Mouse (Mus musculus): ENCODE results near the gene Acadl.

DNA sequence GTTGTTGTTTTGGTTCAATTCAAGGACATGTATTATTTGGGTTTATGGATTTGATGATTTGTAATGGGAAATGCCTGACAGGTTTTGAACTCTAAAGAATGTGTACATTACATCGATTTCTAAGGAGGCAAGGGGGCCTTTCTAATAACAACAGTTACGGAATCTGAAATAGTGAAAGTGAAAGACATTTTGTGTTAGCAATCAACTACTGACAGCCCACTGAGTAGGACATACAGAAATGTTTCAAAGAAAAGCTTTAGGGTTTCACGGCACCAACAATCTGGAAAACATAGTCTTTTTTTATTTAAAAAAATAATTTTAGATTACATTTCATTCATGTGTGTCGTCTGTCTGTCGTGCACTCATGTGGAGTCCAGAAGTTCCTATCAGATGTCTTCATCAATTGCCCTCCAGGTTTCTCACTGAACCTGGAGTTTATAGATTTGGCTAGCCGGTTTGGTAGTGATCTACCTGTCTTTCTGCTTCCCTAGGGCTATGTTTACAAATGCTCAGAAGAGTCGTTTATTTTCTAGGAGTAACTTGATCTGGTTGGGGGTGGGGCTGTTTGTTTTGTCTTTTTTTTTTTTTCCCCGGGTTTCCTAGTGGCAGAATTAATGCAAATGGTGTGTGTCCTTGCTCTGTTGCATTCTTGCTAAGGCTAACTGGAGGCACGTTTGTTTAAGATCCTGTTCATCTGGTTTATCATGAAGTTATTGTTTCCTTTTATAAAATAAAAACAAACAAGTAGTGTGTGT lies 841 bp upstream of the Acadl start:
- no peak for TF ChIP-seq USF1 (IDR thresholded peaks at IDR 0.05; ENCODE audit: low read depth)
- TF ChIP-seq POLR2A (IDR thresholded peaks at IDR 0.05; ENCODE audit: insufficient read length, low read depth): no peak
- TF ChIP-seq TCF12 (IDR thresholded peaks at IDR 0.05; ENCODE audit: insufficient read depth, poor library complexity, severe bottlenecking): no peak
- no peak for TF ChIP-seq POLR2AphosphoS2 (IDR thresholded peaks at IDR 0.05; ENCODE audit: insufficient read length, low read depth)

Data from myocyte (in vitro differentiated cells).